Mouse (Mus musculus): ENCODE results near the gene Mpzl3.

DNA sequence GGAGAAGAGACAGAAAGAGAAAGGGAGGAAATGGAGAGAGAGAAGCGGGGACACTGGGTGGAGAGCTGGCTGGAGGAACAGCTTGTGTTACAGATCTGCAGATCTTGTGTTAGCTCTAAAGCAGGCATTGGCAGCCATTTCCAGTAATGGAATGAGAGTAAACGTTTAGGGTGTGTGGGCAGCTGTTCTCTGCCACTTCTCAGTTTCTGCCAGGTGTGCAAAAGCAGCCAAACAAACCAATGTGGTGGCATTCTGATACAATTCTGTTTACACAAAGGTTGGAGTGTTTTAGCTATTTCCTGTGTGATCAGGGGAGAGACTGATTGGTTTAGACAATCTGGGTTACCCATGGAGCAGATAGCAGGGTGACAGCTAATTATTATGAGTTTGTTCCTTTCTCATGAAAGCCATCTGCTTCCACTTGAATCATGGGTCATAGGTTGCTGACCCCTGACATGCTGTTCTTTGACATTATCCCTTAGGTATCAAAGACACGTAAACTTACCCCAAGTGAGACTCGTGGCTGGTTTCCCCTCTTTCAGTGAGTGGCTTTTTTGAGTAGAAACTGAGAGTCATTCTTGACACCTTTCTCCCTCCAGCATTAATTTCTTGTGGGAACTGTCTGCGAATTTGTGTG is 3.4 kb downstream of the Mpzl3 start:
- TF ChIP-seq CTCF (IDR thresholded peaks at IDR 0.05; ENCODE audit: low read depth): no peak
- TF ChIP-seq EP300 (IDR thresholded peaks at IDR 0.05; ENCODE audit: low read depth): no peak

Measured in heart, postnatal 0 days (tissue).